8 mouse cellular contexts compared by ENCODE assay signal in the genomic region with DNA sequence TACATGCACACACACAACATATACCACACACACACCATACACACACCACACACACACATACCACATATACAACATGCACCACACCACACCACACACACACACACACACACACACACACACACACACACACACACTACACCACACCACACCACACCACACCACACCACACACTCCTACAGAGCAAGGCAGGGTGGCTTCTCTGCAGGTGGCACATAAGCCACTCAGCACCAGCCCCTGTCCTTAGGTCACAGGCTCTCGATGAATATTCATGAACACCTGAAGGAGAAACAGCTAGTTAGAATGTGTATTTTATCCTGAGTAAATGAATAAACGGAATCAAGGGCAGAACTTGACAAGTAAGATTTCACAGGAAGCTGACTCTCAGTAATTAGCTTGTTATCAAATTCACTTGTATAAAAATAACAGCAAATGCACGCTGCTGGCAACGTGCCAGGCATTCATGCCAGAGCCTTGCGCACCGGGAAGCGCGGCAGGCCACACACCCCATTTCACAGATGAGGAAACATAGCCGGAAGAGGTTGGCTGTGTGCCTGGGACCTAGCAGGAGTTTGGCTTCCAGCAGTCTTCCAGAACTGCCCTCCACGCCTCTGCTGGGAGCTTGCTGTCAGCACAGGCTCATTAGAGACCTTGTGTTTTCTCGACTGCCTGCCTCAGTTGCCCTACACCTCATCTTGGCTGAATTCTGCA. TPM values are rescaled to one million over a fixed set of nuclear protein-coding genes. Genes with fewer than 3 reads are reported as not detected.
DNase-seq lines count a peak whose midpoint lies in the region; ATAC-seq and TF ChIP-seq lines count a peak whose summit lies in the region.

No protein-coding gene starts in this region.

- no peak overlapping the region for H3K27ac ChIP-seq in intestine, embryonic 16.5 days (ENCODE audit: low read length)
- no peak overlapping the region for H3K27ac ChIP-seq in midbrain, postnatal 0 days (ENCODE audit: low read depth, low read length)

- H3K27me3 ChIP-seq in intestine, embryonic 16.5 days (replicated peaks; ENCODE audit: control insufficient read depth, insufficient read depth, low read length): no peaks in the 10 kb centered on the region
- H3K27me3 ChIP-seq in midbrain, postnatal 0 days (ENCODE audit: insufficient read depth, low read length): no peaks in the 10 kb centered on the region

- no peak for ATAC-seq in cerebellum, adult (ENCODE audit: insufficient number of reproducible peaks, low FRiP score, low TSS enrichment)
- ATAC-seq in intestine, embryonic 16.5 days: peak; percentile 78
- no peak for ATAC-seq in midbrain, postnatal 0 days (ENCODE audit: low FRiP score)

- peak; percentile 36 for DNase-seq in cerebellum, adult 11 months
- DNase-seq in cerebellum, adult 8-10 months: peak; percentile 31
- DNase-seq in gastrocnemius, postnatal 4 days (ENCODE audit: low spot score in 2 of 2): peak; percentile 41 to 65
- DNase-seq in left cerebral cortex, postnatal 25 days (ENCODE audit: low spot score in 2 of 2): peak; percentile 41 to 59
- peak; percentile 70 for DNase-seq in midbrain, postnatal 0 days (ENCODE audit: low spot score)
- DNase-seq in spleen, postnatal 4 days (ENCODE audit: low spot score in 2 of 2): no peak

- H3K4me1 ChIP-seq in intestine, embryonic 16.5 days (ENCODE audit: control insufficient read depth, insufficient read depth, low read length): peaks cover 23% of the 10 kb centered on the region
- no peaks in the 10 kb centered on the region for H3K4me1 ChIP-seq in midbrain, postnatal 0 days (ENCODE audit: insufficient read depth, low read length)

- no peaks in the 10 kb centered on the region for H3K36me3 ChIP-seq in intestine, embryonic 16.5 days (ENCODE audit: control insufficient read depth, insufficient read depth, low read length)
- no peaks in the 10 kb centered on the region for H3K36me3 ChIP-seq in midbrain, postnatal 0 days (ENCODE audit: insufficient read depth, low read length)

- peak; percentile 33; the same call in 1 of the 2 replicates for TF ChIP-seq CTCF in midbrain, postnatal 0 days (IDR thresholded peaks at IDR 0.05)

- no peaks in the 10 kb centered on the region for H3K9me3 ChIP-seq in intestine, embryonic 16.5 days (ENCODE audit: control insufficient read depth, low read length)
- H3K9me3 ChIP-seq in midbrain, postnatal 0 days (ENCODE audit: low read length): no peaks in the 10 kb centered on the region

- intact Hi-C loops in left cerebral cortex, postnatal 25 days (cut with DNase I): no loop called here

- 16% methylated on average over 11 of the region's 11 CpGs for WGBS in intestine, embryonic 16.5 days
- 21% methylated on average over 11 of the region's 11 CpGs for WGBS in midbrain, postnatal 0 days

- no peak overlapping the region for H3K4me3 ChIP-seq in intestine, embryonic 16.5 days (ENCODE audit: low read length)
- no peak overlapping the region for H3K4me3 ChIP-seq in midbrain, postnatal 0 days (ENCODE audit: low read depth, low read length)

- H3K4me2 ChIP-seq in intestine, embryonic 16.5 days (ENCODE audit: low read depth, low read length): no peak overlapping the region
- no peak overlapping the region for H3K4me2 ChIP-seq in midbrain, postnatal 0 days (ENCODE audit: low read depth, low read length, poor library complexity, severe bottlenecking)

- no peak overlapping the region for H3K9ac ChIP-seq in intestine, embryonic 16.5 days (ENCODE audit: low read depth, low read length)
- no peak overlapping the region for H3K9ac ChIP-seq in midbrain, postnatal 0 days (replicated peaks; ENCODE audit: low read length, poor library complexity, severe bottlenecking)

RNA-seq across cellular contexts. Expression of a gene that starts 54.8 kb away (rescaled TPM):
- total RNA-seq in gastrocnemius, postnatal 4 days (2021): 10 to 100 TPM; 15.8 to 16.5 TPM
- 4.4 and 4.7 TPM in 2 replicates for polyA plus RNA-seq in intestine, embryonic 16.5 days (2015; fragmentation: Nextera tagmentation; extraction: Ambion mirVana)
- 10 to 100 TPM; 54.8 to 66.0 TPM for total RNA-seq in left cerebral cortex, postnatal 25 days (2021)
- 37.3 and 40.4 TPM in 2 replicates for total RNA-seq in midbrain, postnatal 0 days (2014; rRNA removed)
- 4.8 and 5.6 TPM in 2 replicates for polyA plus RNA-seq in midbrain, postnatal 0 days (2015; fragmentation: Nextera tagmentation; extraction: Ambion mirVana)

Comparison
In these comparisons a context has a peak if more than half of its experiments do, and no peak if none do; other contexts are left out.
1. DNase-seq: peak in cerebellum, adult 11 months (single experiment), cerebellum, adult 8-10 months (single experiment), gastrocnemius, postnatal 4 days (2 of 2), left cerebral cortex, postnatal 25 days (2 of 2) and midbrain, postnatal 0 days (single experiment); none in spleen, postnatal 4 days (0 of 2).